Mouse (Mus musculus) ES-E14 (cell line): ENCODE results near the gene Myo6. TPM values are rescaled to one million over a fixed set of nuclear protein-coding genes. Genes with fewer than 3 reads are reported as not detected.

ENCODE experiments used
- DNase-seq: peaks from one replicate; pipeline ENCODE4 v3.0.0-alpha.2; 2013; ENCODE audit warnings: low read depth, low spot score
- H3K27ac ChIP-seq: 2 replicates; pipeline ENCODE4 v1.5.1; 2012; ENCODE audit warnings: low read depth, mild to moderate bottlenecking, low read length, moderate library complexity, mixed read lengths; ENCODE audit not compliant: poor library complexity, insufficient read depth, severe bottlenecking
- H3K36me3 ChIP-seq: 2 replicates; pipeline ENCODE4 v1.6.1; 2012; ENCODE audit warnings: mild to moderate bottlenecking, low read length, moderate library complexity, mixed read lengths; ENCODE audit not compliant: control insufficient read depth, poor library complexity, insufficient read depth, severe bottlenecking
- H3K4me1 ChIP-seq, 2 experiments: fragments of 150-350 bp in 1 of 2; sonication (generic) in 1 of 2; 2 replicates each; pipeline ENCODE4 v1.6.1; 2012; ENCODE audit warnings: low read length in 2 of 2, mild to moderate bottlenecking in 1 of 2, mixed read lengths in 1 of 2; ENCODE audit not compliant: control insufficient read depth in 2 of 2, insufficient read depth in 2 of 2, poor library complexity in 1 of 2
- H3K4me3 ChIP-seq, 2 experiments: fragments of 150-350 bp in 1 of 2; sonication (generic) in 1 of 2; 2 replicates each; pipeline ENCODE4 v1.5.1; 2012; ENCODE audit warnings: low read length in 2 of 2, low read depth in 1 of 2, mild to moderate bottlenecking in 1 of 2, mixed read lengths in 1 of 2; ENCODE audit not compliant: insufficient read depth in 1 of 2, poor library complexity in 1 of 2, severe bottlenecking in 1 of 2
- H3K9ac ChIP-seq: 2 replicates; pipeline ENCODE4 v1.6.1; 2012; ENCODE audit warnings: low read depth, mild to moderate bottlenecking, low read length, mixed read lengths; ENCODE audit not compliant: poor library complexity, insufficient read depth, severe bottlenecking
- H3K9me3 ChIP-seq: fragments of 150-350 bp; sonication (generic); 2 replicates; pipeline ENCODE4 v1.6.1; 2012; ENCODE audit warnings: low read depth, mild to moderate bottlenecking, low read length; ENCODE audit not compliant: control insufficient read depth, insufficient read depth
- CHD2 ChIP-seq: IDR thresholded peaks from 2 replicates; pipeline ENCODE4 v1.6.1; 2014; ENCODE audit warnings: mild to moderate bottlenecking, low read depth, low read length, inconsistent platforms
- HCFC1 ChIP-seq: IDR thresholded peaks from 2 replicates; pipeline ENCODE4 v1.6.1; 2012; ENCODE audit warnings: low read length, inconsistent platforms, borderline replicate concordance; ENCODE audit not compliant: insufficient read depth
- MAFK ChIP-seq: IDR thresholded peaks from 2 replicates; pipeline ENCODE4 v1.6.1; 2014; ENCODE audit warnings: mild to moderate bottlenecking, low read depth, low read length, inconsistent platforms; ENCODE audit not compliant: insufficient read depth
- ZC3H11A ChIP-seq: IDR thresholded peaks from 2 replicates; pipeline ENCODE4 v1.6.1; 2012; ENCODE audit warnings: low read depth, mild to moderate bottlenecking, inconsistent platforms, low read length, borderline replicate concordance
- ZNF384 ChIP-seq: IDR thresholded peaks from 2 replicates; pipeline ENCODE4 v1.6.1; 2012; ENCODE audit warnings: low read depth, low read length, inconsistent platforms
- in situ Hi-C, 2 experiments: fragments of 600-800 bp; cut with MboI; formaldehyde crosslinking; loops; one replicate each; pipeline ENCODE4 v1.15.1; 2025; ENCODE audit warnings: low sequenced_read_pairs in 2 of 2, inconsistent platforms in 1 of 2; ENCODE audit not compliant: unreplicated experiment in 2 of 2
- total RNA-seq: library from RNA; depleted of rRNA; stranded (reverse); fragments of 300-350 nt; gene quantifications from 2 replicates; pipeline ENCODE4 v1.2.3, GENCODE M21; 2012

The Myo6 gene
- total RNA-seq, 1 experiment, result 9.0 TPM

DNA sequence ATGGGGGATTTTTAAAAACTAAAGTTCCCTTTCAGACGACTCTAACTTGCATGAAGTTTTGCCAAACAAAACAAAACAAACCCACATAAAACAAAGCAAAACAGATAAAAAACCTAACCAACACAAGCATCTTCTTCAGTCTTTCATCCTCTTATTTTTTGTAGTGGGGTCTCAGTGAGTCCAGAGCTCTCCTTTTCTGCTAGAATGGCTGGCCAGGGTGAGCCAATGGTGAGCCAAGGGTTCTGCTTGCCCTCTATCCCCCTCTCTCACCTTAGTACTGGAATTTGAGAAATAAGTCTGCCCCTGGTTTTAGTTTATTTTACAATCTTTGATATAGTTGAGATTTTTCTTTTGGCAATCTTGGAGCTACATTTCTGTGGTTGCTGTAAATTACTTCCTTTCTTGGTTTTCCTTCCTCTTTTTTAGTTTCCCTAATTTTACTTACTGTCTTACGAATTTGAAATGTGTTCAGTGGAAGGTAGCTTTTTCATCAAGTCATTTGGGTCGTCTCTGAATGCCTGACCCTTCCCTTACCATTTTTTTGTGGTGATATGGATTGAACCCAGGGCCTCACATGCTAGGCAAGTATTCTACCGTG lies 1.6 kb upstream of the Myo6 start:
- DNase-seq, result no peak
- H3K4me3 ChIP-seq, result no peak overlapping the region
- no peak for TF ChIP-seq ZC3H11A
- TF ChIP-seq ZNF384, result no peak
- TF ChIP-seq HCFC1, result no peak
- no peak for TF ChIP-seq CHD2
- no peak for TF ChIP-seq MAFK
- no peak overlapping the region for H3K27ac ChIP-seq
- no peaks in the 10 kb centered on the region for H3K36me3 ChIP-seq
- H3K9ac ChIP-seq, result no peak overlapping the region
- in situ Hi-C loops, result no loop called here
- no peaks in the 10 kb centered on the region for H3K9me3 ChIP-seq
- H3K4me1 ChIP-seq, result no peaks in the 10 kb centered on the region

DNA sequence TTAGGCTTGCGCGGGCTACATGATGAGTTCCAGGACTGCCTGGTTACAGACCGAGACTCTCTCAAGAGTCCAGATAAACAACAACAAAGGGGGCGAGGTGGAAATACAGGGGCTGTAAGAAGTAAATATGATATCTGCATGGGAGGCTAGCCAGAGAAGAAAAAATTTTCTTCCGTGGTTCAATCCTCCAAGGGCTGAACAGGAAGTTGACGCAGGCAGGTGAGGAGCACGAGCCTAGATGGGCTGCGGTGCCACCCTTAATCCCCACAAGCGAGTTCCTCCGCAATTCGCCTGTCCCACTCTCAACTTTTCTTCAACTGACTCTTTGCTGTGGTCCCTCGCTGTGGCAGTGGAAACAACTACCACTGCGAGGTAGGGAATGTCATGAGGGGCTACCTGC lies 640 bp upstream of the Myo6 start:
- H3K27ac ChIP-seq, result no peak overlapping the region
- no peaks in the 10 kb centered on the region for H3K9me3 ChIP-seq
- H3K36me3 ChIP-seq, result no peaks in the 10 kb centered on the region
- peak overlapping the region; percentile 80 to 98 for H3K4me3 ChIP-seq
- TF ChIP-seq MAFK (no peak), ZC3H11A (no peak), CHD2 (no peak), ZNF384 (no peak), HCFC1 (no peak)
- no peaks in the 10 kb centered on the region for H3K4me1 ChIP-seq
- in situ Hi-C loops, result no loop called here
- DNase-seq, result peak; percentile 39
- H3K9ac ChIP-seq, result peak overlapping the region; percentile 63

DNA sequence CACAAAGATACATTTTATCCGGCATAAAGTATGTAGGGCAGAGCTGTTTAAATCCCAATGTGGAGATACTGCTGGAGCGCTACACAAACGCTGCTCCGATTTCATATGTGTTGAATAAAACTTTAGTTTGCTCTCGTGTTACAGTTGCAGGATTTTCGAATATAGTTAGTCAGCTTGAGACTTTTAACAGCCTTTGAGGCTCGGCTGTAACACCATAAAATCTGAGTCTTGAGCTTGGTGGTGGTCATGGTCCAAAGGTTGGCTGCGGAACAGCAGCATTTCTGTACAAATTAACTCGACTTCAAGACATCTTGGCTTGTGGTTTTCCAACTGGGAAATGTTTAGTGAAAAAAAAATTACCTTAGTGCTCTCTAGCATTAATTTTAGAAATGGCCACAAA lies 859 bp downstream of the Myo6 start:
- DNase-seq, result no peak
- peak overlapping the region in 1 of 2 experiments; percentile 98; a peak in 1 of 4 replicates for H3K4me3 ChIP-seq
- no peak for TF ChIP-seq HCFC1
- no peak for TF ChIP-seq ZNF384
- TF ChIP-seq MAFK, result no peak
- no peak for TF ChIP-seq ZC3H11A
- TF ChIP-seq CHD2, result no peak
- in situ Hi-C loops, result no loop called here
- H3K9me3 ChIP-seq, result no peaks in the 10 kb centered on the region
- no peak overlapping the region for H3K27ac ChIP-seq
- H3K9ac ChIP-seq, result no peak overlapping the region
- H3K36me3 ChIP-seq, result no peaks in the 10 kb centered on the region
- H3K4me1 ChIP-seq, result no peaks in the 10 kb centered on the region

DNA sequence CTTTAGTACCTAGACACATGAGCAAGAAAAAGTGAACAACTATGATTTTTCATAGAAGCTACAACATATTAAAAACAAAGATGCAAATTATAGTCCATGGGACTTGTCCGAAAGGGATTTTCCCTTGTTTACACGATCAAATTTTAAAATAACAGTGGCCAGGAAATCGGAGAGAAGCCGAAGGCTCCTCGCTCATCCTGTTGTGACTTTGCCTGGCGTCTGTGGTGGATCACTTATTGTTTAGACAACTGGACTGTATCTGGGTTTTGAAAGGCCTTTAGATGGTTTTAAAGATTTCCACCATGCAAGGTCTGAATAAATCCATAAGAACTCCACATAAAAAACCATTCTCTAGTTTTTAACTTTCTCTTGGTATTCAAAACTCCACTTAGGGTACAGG lies 1.6 kb downstream of the Myo6 start:
- Histone ChIP-seq H3K9me3 (no peaks in the 10 kb centered on the region), H3K4me3 (no peak overlapping the region), H3K27ac (no peak overlapping the region), H3K36me3 (no peaks in the 10 kb centered on the region), H3K9ac (no peak overlapping the region), H3K4me1 (no peaks in the 10 kb centered on the region)
- TF ChIP-seq CHD2 (no peak), ZNF384 (no peak), HCFC1 (no peak), MAFK (no peak), ZC3H11A (no peak)
- in situ Hi-C loops, result no loop called here
- DNase-seq, result no peak

DNA sequence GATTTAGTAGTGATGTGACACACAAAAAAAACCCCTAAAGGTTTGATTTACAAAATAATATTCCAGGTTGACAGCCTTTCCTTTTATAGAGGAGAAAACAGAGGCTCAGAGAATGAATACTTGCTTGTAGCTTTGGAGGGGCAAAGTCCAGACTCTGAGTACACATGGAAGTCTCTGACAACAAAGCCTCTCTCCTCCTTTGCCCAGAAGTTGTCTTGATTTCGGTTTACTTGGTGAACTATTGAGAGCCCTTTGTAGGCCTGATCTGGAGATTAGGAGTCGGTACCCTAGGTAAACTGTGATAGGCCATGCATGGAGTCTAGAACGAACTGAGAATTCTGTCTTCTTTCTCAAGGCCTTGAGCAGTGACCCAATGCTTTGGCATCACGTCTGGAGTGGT lies 2.3 kb downstream of the Myo6 start:
- H3K27ac ChIP-seq, result no peak overlapping the region
- in situ Hi-C loops, result no loop called here
- no peaks in the 10 kb centered on the region for H3K36me3 ChIP-seq
- H3K4me3 ChIP-seq, result no peak overlapping the region
- H3K4me1 ChIP-seq, result no peaks in the 10 kb centered on the region
- H3K9ac ChIP-seq, result no peak overlapping the region
- no peak for DNase-seq
- no peak for TF ChIP-seq CHD2
- no peak for TF ChIP-seq ZC3H11A
- H3K9me3 ChIP-seq, result no peaks in the 10 kb centered on the region
